Mouse (Mus musculus): Measurements from ENCODE around the gene Cnot11. TPM values are rescaled to one million over a fixed set of nuclear protein-coding genes. Genes with fewer than 3 reads are reported as not detected.

Cnot11 gene
- polyA plus RNA-seq, 1 experiment from 2014 or later, result 10.0 TPM

- no peak for DNase-seq (ENCODE audit: low spot score)
- Histone ChIP-seq H3K9me3 (ENCODE audit: low read length) (no peaks in the 10 kb centered on the region), H3K27ac (ENCODE audit: low read length) (no peak overlapping the region), H3K4me2 (replicated peaks; ENCODE audit: low read depth, low read length) (no peak overlapping the region), H3K4me1 (ENCODE audit: insufficient read depth, low read depth, low read length) (no peaks in the 10 kb centered on the region), H3K36me3 (ENCODE audit: insufficient read depth, low read length) (peaks cover 3% of the 10 kb centered on the region; the same call in 1 of the 2 replicates), H3K27me3 (replicated peaks; ENCODE audit: insufficient read depth, low read length) (no peaks in the 10 kb centered on the region), H3K9ac (replicated peaks; ENCODE audit: low read depth) (no peak overlapping the region), H3K4me3 (ENCODE audit: low read depth, low read length) (no peak overlapping the region)
- no peak for TF ChIP-seq EP300 (IDR thresholded peaks at IDR 0.05)
- TF ChIP-seq CTCF (IDR thresholded peaks at IDR 0.05), result no peak
- 73% methylated on average over 9 of the region's 9 CpGs for WGBS
- ATAC-seq, result no peak
Observed at GRCm38 (mm10) chr1:39555556-39556415, 21.0 kb downstream of the Cnot11 start.

- Histone ChIP-seq H3K27me3 (replicated peaks; ENCODE audit: insufficient read depth, low read length) (no peaks in the 10 kb centered on the region), H3K9me3 (ENCODE audit: low read length) (no peaks in the 10 kb centered on the region), H3K4me3 (ENCODE audit: low read depth, low read length) (no peak overlapping the region), H3K4me1 (ENCODE audit: insufficient read depth, low read depth, low read length) (no peaks in the 10 kb centered on the region), H3K9ac (replicated peaks; ENCODE audit: low read depth) (no peak overlapping the region), H3K36me3 (ENCODE audit: insufficient read depth, low read length) (peaks cover 3% of the 10 kb centered on the region; the same call in 1 of the 2 replicates), H3K27ac (ENCODE audit: low read length) (no peak overlapping the region), H3K4me2 (replicated peaks; ENCODE audit: low read depth, low read length) (no peak overlapping the region)
- no peak for DNase-seq (ENCODE audit: low spot score)
- TF ChIP-seq EP300 (IDR thresholded peaks at IDR 0.05) (no peak), CTCF (IDR thresholded peaks at IDR 0.05) (no peak)
- no peak for ATAC-seq
- WGBS, result 92% methylated on average over 2 of the region's 2 CpGs
Observed at GRCm38 (mm10) chr1:39559009-39559408, 24.2 kb downstream of the Cnot11 start.

GRCm38 (mm10) chr1:39561920-39562319 lies 27.1 kb downstream of the Cnot11 start:
- Histone ChIP-seq H3K9ac (replicated peaks; ENCODE audit: low read depth) (no peak overlapping the region), H3K4me1 (ENCODE audit: insufficient read depth, low read depth, low read length) (no peaks in the 10 kb centered on the region), H3K27me3 (replicated peaks; ENCODE audit: insufficient read depth, low read length) (no peaks in the 10 kb centered on the region), H3K27ac (ENCODE audit: low read length) (no peak overlapping the region), H3K9me3 (ENCODE audit: low read length) (no peaks in the 10 kb centered on the region), H3K4me2 (replicated peaks; ENCODE audit: low read depth, low read length) (no peak overlapping the region), H3K4me3 (ENCODE audit: low read depth, low read length) (no peak overlapping the region), H3K36me3 (ENCODE audit: insufficient read depth, low read length) (peaks cover 3% of the 10 kb centered on the region; the same call in 1 of the 2 replicates)
- TF ChIP-seq EP300 (IDR thresholded peaks at IDR 0.05) (no peak), CTCF (IDR thresholded peaks at IDR 0.05) (peak; percentile 32; the same call in 1 of the 2 replicates)
- ATAC-seq (no peak), DNase-seq (ENCODE audit: low spot score) (no peak)
- WGBS, result 41% methylated on average over 1 of the region's 1 CpGs

- Histone ChIP-seq H3K27ac (ENCODE audit: low read length) (no peak overlapping the region), H3K4me1 (ENCODE audit: insufficient read depth, low read depth, low read length) (no peaks in the 10 kb centered on the region), H3K27me3 (replicated peaks; ENCODE audit: insufficient read depth, low read length) (no peaks in the 10 kb centered on the region), H3K4me2 (replicated peaks; ENCODE audit: low read depth, low read length) (no peak overlapping the region), H3K36me3 (ENCODE audit: insufficient read depth, low read length) (peaks cover 3% of the 10 kb centered on the region; the same call in 1 of the 2 replicates), H3K9me3 (ENCODE audit: low read length) (no peaks in the 10 kb centered on the region), H3K4me3 (ENCODE audit: low read depth, low read length) (no peak overlapping the region), H3K9ac (replicated peaks; ENCODE audit: low read depth) (no peak overlapping the region)
- TF ChIP-seq CTCF (IDR thresholded peaks at IDR 0.05) (no peak), EP300 (IDR thresholded peaks at IDR 0.05) (no peak)
- ATAC-seq (peak; percentile 79), DNase-seq (ENCODE audit: low spot score) (peak; percentile 32)
- WGBS, result 61% methylated on average over 7 of the region's 7 CpGs
Observed at GRCm38 (mm10) chr1:39563161-39563560, 28.4 kb downstream of the Cnot11 start.

GRCm38 (mm10) chr1:39564603-39565002 lies 29.8 kb downstream of the Cnot11 start:
- Histone ChIP-seq H3K4me1 (ENCODE audit: insufficient read depth, low read depth, low read length) (no peaks in the 10 kb centered on the region), H3K9me3 (ENCODE audit: low read length) (no peaks in the 10 kb centered on the region), H3K9ac (replicated peaks; ENCODE audit: low read depth) (no peak overlapping the region), H3K4me2 (replicated peaks; ENCODE audit: low read depth, low read length) (no peak overlapping the region), H3K4me3 (ENCODE audit: low read depth, low read length) (no peak overlapping the region), H3K36me3 (ENCODE audit: insufficient read depth, low read length) (peaks cover 3% of the 10 kb centered on the region; the same call in 1 of the 2 replicates), H3K27ac (ENCODE audit: low read length) (no peak overlapping the region), H3K27me3 (replicated peaks; ENCODE audit: insufficient read depth, low read length) (no peaks in the 10 kb centered on the region)
- no peak for TF ChIP-seq EP300 (IDR thresholded peaks at IDR 0.05)
- TF ChIP-seq CTCF (IDR thresholded peaks at IDR 0.05), result no peak
- ATAC-seq (no peak), DNase-seq (ENCODE audit: low spot score) (no peak)
- WGBS, result 59% methylated on average over 3 of the region's 3 CpGs

- ATAC-seq (no peak), DNase-seq (ENCODE audit: low spot score) (no peak)
- Histone ChIP-seq H3K4me2 (replicated peaks; ENCODE audit: low read depth, low read length) (no peak overlapping the region), H3K4me3 (ENCODE audit: low read depth, low read length) (no peak overlapping the region), H3K27ac (ENCODE audit: low read length) (no peak overlapping the region), H3K36me3 (ENCODE audit: insufficient read depth, low read length) (no peaks in the 10 kb centered on the region; the same call in 1 of the 2 replicates), H3K27me3 (replicated peaks; ENCODE audit: insufficient read depth, low read length) (no peaks in the 10 kb centered on the region), H3K9me3 (ENCODE audit: low read length) (no peaks in the 10 kb centered on the region), H3K4me1 (ENCODE audit: insufficient read depth, low read depth, low read length) (no peaks in the 10 kb centered on the region), H3K9ac (replicated peaks; ENCODE audit: low read depth) (no peak overlapping the region)
- TF ChIP-seq EP300 (IDR thresholded peaks at IDR 0.05) (no peak), CTCF (IDR thresholded peaks at IDR 0.05) (no peak)
Observed at GRCm38 (mm10) chr1:39568079-39568478, 33.3 kb downstream of the Cnot11 start.

Data from lung, postnatal 0 days (tissue).